In the genomic region with DNA sequence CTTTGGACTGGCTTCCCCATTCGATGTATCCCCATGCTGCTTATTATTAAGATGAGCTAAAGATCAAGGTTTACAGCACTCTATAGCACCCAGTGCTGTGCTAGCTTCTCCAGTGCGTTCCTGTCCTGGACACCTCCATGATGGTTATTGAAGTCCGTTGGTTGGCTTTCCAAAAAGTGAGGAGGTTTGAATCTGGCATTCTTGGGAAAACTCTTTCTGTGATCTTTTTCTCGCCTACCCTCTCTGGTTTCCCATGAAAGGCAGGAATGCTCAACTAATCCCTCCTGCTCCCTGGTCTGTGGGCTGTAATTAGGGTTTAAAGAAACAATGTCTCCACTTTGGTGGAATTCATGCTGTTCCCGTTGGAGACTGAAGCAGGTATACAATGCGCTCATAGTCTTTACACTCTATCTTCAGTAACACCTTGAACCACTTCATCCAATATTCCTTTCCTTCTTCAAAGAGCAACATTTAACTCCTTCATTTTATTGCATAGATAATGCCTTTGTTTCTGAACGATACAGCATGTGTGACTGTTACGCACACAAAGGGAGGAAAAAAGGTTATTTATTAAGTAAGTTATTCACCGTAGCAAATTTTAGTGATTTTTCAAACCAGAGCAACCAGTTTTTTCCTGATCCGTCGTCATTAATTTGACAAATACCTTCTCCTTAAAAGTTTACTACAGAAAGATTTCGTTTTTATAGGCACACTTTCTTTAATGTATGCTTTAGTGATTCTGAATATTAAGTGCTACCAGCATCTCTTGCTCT, we compare ENCODE assay signal across 9 mouse cellular contexts. TPM values are rescaled to one million over a fixed set of nuclear protein-coding genes. Genes with fewer than 3 reads are reported as not detected.
DNase-seq lines count a peak whose midpoint lies in the region; ATAC-seq and TF ChIP-seq lines count a peak whose summit lies in the region.
"Had no signal": no experiment of that assay in that cellular context is flagged by ENCODE, and none has a peak within 500 bp of the region (broad histone marks: within the 10 kb centered on the region; RNA-seq: fewer than 3 reads in every experiment).

No protein-coding gene starts in this region.

- no peaks in the 10 kb centered on the region for H3K36me3 ChIP-seq in heart, embryonic 16.5 days (ENCODE audit: control insufficient read depth, insufficient read depth)
- H3K36me3 ChIP-seq in heart, embryonic 11.5 days (ENCODE audit: control insufficient read depth, insufficient read depth, low read length) = no peaks in the 10 kb centered on the region
- H3K36me3 ChIP-seq in embryonic facial prominence, embryonic 12.5 days = no peaks in the 10 kb centered on the region
- H3K36me3 ChIP-seq in hindbrain, postnatal 0 days (ENCODE audit: insufficient read depth, low read length) = no peaks in the 10 kb centered on the region
- H3K36me3 ChIP-seq in neural tube, embryonic 11.5 days (ENCODE audit: control insufficient read depth, insufficient read depth, low read length) = no peaks in the 10 kb centered on the region

- H3K27ac ChIP-seq in heart, embryonic 16.5 days (ENCODE audit: low read length) = no peak overlapping the region
- H3K27ac ChIP-seq in heart, embryonic 11.5 days (ENCODE audit: low read depth, low read length) = no peak overlapping the region
- H3K27ac ChIP-seq in embryonic facial prominence, embryonic 12.5 days = 0 out of 2 replicates have a peak overlapping the region, but pooled peaks have one; percentile 50
- H3K27ac ChIP-seq in hindbrain, postnatal 0 days = no peak overlapping the region
- no peak overlapping the region; the same call in 1 of the 2 replicates for H3K27ac ChIP-seq in neural tube, embryonic 11.5 days (ENCODE audit: low read depth, low read length)

- H3K27me3 ChIP-seq in heart, embryonic 16.5 days (ENCODE audit: control insufficient read depth, insufficient read depth, low read length) = no peaks in the 10 kb centered on the region
- no peaks in the 10 kb centered on the region for H3K27me3 ChIP-seq in heart, embryonic 11.5 days (ENCODE audit: control insufficient read depth, insufficient read depth, low read length)
- no peaks in the 10 kb centered on the region for H3K27me3 ChIP-seq in embryonic facial prominence, embryonic 12.5 days
- H3K27me3 ChIP-seq in hindbrain, postnatal 0 days (ENCODE audit: insufficient read depth, low read length) = no peaks in the 10 kb centered on the region
- H3K27me3 ChIP-seq in neural tube, embryonic 11.5 days (ENCODE audit: control insufficient read depth, insufficient read depth, low read length) = no peaks in the 10 kb centered on the region

- WGBS in heart, embryonic 16.5 days = 65% methylated on average over 12 of the region's 12 CpGs
- WGBS in heart, embryonic 11.5 days (ENCODE audit: insufficient replicate concordance) = 64% methylated on average over 12 of the region's 12 CpGs
- WGBS in embryonic facial prominence, embryonic 12.5 days = 25% methylated on average over 12 of the region's 12 CpGs
- 45% methylated on average over 12 of the region's 12 CpGs for WGBS in hindbrain, postnatal 0 days
- WGBS in neural tube, embryonic 11.5 days = 44% methylated on average over 12 of the region's 12 CpGs

- 0 out of 2 replicates have a peak, but pooled peaks have one; percentile 49 for ATAC-seq in heart, embryonic 16.5 days (replicated peaks; ENCODE audit: extremely low read depth, insufficient read depth, low FRiP score)
- no peak for ATAC-seq in heart, embryonic 11.5 days (replicated peaks; ENCODE audit: insufficient number of reproducible peaks, low FRiP score, low TSS enrichment)
- no peak for ATAC-seq in embryonic facial prominence, embryonic 12.5 days (ENCODE audit: insufficient number of reproducible peaks, insufficient read depth, low FRiP score, low TSS enrichment)
- ATAC-seq in hindbrain, postnatal 0 days = no peak
- peak; percentile 36 for ATAC-seq in neural tube, embryonic 11.5 days (ENCODE audit: insufficient read depth, low FRiP score, low TSS enrichment)
- no peak for ATAC-seq in monocyte, adult 5-6 weeks (replicated peaks; ENCODE audit: insufficient number of reproducible peaks, low FRiP score, low TSS enrichment, poor library complexity, severe bottlenecking)

- no peak overlapping the region for H3K4me3 ChIP-seq in heart, embryonic 16.5 days (ENCODE audit: low read length)
- H3K4me3 ChIP-seq in heart, embryonic 11.5 days (ENCODE audit: low read depth, low read length) = no peak overlapping the region
- H3K4me3 ChIP-seq in embryonic facial prominence, embryonic 12.5 days = no peak overlapping the region
- H3K4me3 ChIP-seq in hindbrain, postnatal 0 days (ENCODE audit: low read length) = no peak overlapping the region
- no peak overlapping the region for H3K4me3 ChIP-seq in neural tube, embryonic 11.5 days (ENCODE audit: low read depth, low read length)
- H3K4me3 ChIP-seq: erythroblast, embryonic 14.5 days had no signal

- TF ChIP-seq CTCF in hindbrain, postnatal 0 days (IDR thresholded peaks at IDR 0.05; ENCODE audit: low read depth) = no peak

- peaks cover 7% of the 10 kb centered on the region for H3K4me1 ChIP-seq in heart, embryonic 16.5 days (ENCODE audit: control insufficient read depth, insufficient read depth, low read length)
- peaks cover 5% of the 10 kb centered on the region; the same call in 1 of the 2 replicates for H3K4me1 ChIP-seq in heart, embryonic 11.5 days (ENCODE audit: control insufficient read depth, insufficient read depth, low read length)
- peaks cover 11% of the 10 kb centered on the region for H3K4me1 ChIP-seq in embryonic facial prominence, embryonic 12.5 days
- H3K4me1 ChIP-seq in hindbrain, postnatal 0 days (ENCODE audit: insufficient read depth, low read length) = 0 out of 2 replicates have a peak, but pooled peaks cover 4% of the 10 kb centered on the region
- no peaks in the 10 kb centered on the region for H3K4me1 ChIP-seq in neural tube, embryonic 11.5 days (ENCODE audit: control insufficient read depth, insufficient read depth, low read length)

- no peak overlapping the region; the same call in 1 of the 2 replicates for H3K9ac ChIP-seq in heart, embryonic 16.5 days (ENCODE audit: low read length)
- no peak overlapping the region for H3K9ac ChIP-seq in heart, embryonic 11.5 days (ENCODE audit: low read depth, low read length)
- no peak overlapping the region for H3K9ac ChIP-seq in embryonic facial prominence, embryonic 12.5 days
- H3K9ac ChIP-seq in hindbrain, postnatal 0 days (replicated peaks; ENCODE audit: low read length) = no peak overlapping the region
- H3K9ac ChIP-seq in neural tube, embryonic 11.5 days (ENCODE audit: low read length) = no peak overlapping the region

- no peak for DNase-seq in hindbrain, postnatal 0 days (ENCODE audit: low spot score)
- no peak for DNase-seq in neural tube, embryonic 11.5 days (ENCODE audit: low spot score)
- no peak for DNase-seq in ovary, adult 18-20 months (ENCODE audit: low spot score)
- no peak for DNase-seq in ovary, postnatal 14 days (ENCODE audit: low spot score)

- H3K9me3 ChIP-seq in heart, embryonic 16.5 days (replicated peaks; ENCODE audit: control insufficient read depth, low read length) = no peaks in the 10 kb centered on the region
- H3K9me3 ChIP-seq in heart, embryonic 11.5 days (replicated peaks; ENCODE audit: control insufficient read depth, low read length) = no peaks in the 10 kb centered on the region
- no peaks in the 10 kb centered on the region for H3K9me3 ChIP-seq in embryonic facial prominence, embryonic 12.5 days
- no peaks in the 10 kb centered on the region for H3K9me3 ChIP-seq in hindbrain, postnatal 0 days (ENCODE audit: low read length)
- no peaks in the 10 kb centered on the region for H3K9me3 ChIP-seq in neural tube, embryonic 11.5 days (ENCODE audit: control insufficient read depth, low read length)

- H3K4me2 ChIP-seq in heart, embryonic 16.5 days (ENCODE audit: low read depth, low read length) = peak overlapping the region; percentile 51
- no peak overlapping the region; the same call in 1 of the 2 replicates for H3K4me2 ChIP-seq in heart, embryonic 11.5 days
- peak overlapping the region; percentile 20 for H3K4me2 ChIP-seq in embryonic facial prominence, embryonic 12.5 days (replicated peaks)
- H3K4me2 ChIP-seq in hindbrain, postnatal 0 days (ENCODE audit: low read depth, low read length) = peak overlapping the region; percentile 27; the same call in 1 of the 2 replicates
- no peak overlapping the region for H3K4me2 ChIP-seq in neural tube, embryonic 11.5 days (ENCODE audit: low read depth)

RNA-seq across cellular contexts. Expression of a gene that starts 47.6 kb away (rescaled TPM):
- polyA plus RNA-seq in heart, embryonic 16.5 days (2015; fragmentation: Nextera tagmentation; extraction: Ambion mirVana) = 24.5 and 29.7 TPM in 2 replicates
- 35.4 and 35.6 TPM in 2 replicates for polyA plus RNA-seq in heart, embryonic 11.5 days (2014; fragmentation: Nextera tagmentation; extraction: Ambion mirVana)
- polyA plus RNA-seq in embryonic facial prominence, embryonic 12.5 days (2016; fragmentation: Nextera tagmentation; extraction: Ambion mirVana) = 51.5 and 54.0 TPM in 2 replicates
- 21.1 and 24.8 TPM in 2 replicates for total RNA-seq in hindbrain, postnatal 0 days (2014; rRNA removed)
- 24.9 and 28.8 TPM in 2 replicates for polyA plus RNA-seq in hindbrain, postnatal 0 days (2015; fragmentation: Nextera tagmentation; extraction: Ambion mirVana)
- 58.4 and 62.4 TPM in 2 replicates for polyA plus RNA-seq in neural tube, embryonic 11.5 days (2014; fragmentation: Nextera tagmentation; extraction: Ambion mirVana)
- 29.9 to 37.7 TPM (median 33.8 TPM) in 3 replicates for total RNA-seq in monocyte, adult 5-6 weeks (2017)

Comparison
In these comparisons a context has a peak if more than half of its experiments do, and no peak if none do; other contexts are left out.
1. ATAC-seq: peak in heart, embryonic 16.5 days (single experiment) and neural tube, embryonic 11.5 days (single experiment); none in heart, embryonic 11.5 days (single experiment), embryonic facial prominence, embryonic 12.5 days (single experiment), hindbrain, postnatal 0 days (single experiment) and monocyte, adult 5-6 weeks (single experiment).
2. H3K4me2 ChIP-seq: peak in heart, embryonic 16.5 days (single experiment), embryonic facial prominence, embryonic 12.5 days (single experiment) and hindbrain, postnatal 0 days (single experiment); none in heart, embryonic 11.5 days (single experiment) and neural tube, embryonic 11.5 days (single experiment).